Mouse (Mus musculus) limb, embryonic 15.5 days (tissue): ENCODE results near the gene Aldh1l2. TPM values are rescaled to one million over a fixed set of nuclear protein-coding genes. Genes with fewer than 3 reads are reported as not detected.
"Not testable (repeated sequence)": the region's sequence is repeated elsewhere in the genome, so short reads cannot be mapped to it uniquely, and the experiment has no call there.

Experiments used
- ATAC-seq: fragments of 200-750 bp; cut with Nextera tagmentation; 2 replicates; pipeline ENCODE4 v1.8.0; 2017; ENCODE audit warnings: low read depth, moderate TSS enrichment; ENCODE audit not compliant: insufficient number of reproducible peaks, low FRiP score, low TSS enrichment
- H3K27ac ChIP-seq: fragments of 300-500 bp; sonication (generic); 2 replicates; pipeline ENCODE4 v1.5.1; 2015; ENCODE audit warnings: moderate library complexity, mild to moderate bottlenecking, inconsistent platforms
- H3K27me3 ChIP-seq: fragments of 300-500 bp; sonication (generic); 2 replicates; pipeline ENCODE4 v1.6.1; 2015; ENCODE audit warnings: inconsistent platforms
- H3K36me3 ChIP-seq: fragments of 300-500 bp; sonication (generic); 2 replicates; pipeline ENCODE4 v1.6.1; 2015; ENCODE audit warnings: inconsistent platforms
- H3K4me1 ChIP-seq: fragments of 300-500 bp; sonication (generic); 2 replicates; pipeline ENCODE4 v1.6.1; 2015; ENCODE audit warnings: inconsistent platforms
- H3K4me2 ChIP-seq: fragments of 300-500 bp; sonication (generic); 2 replicates; pipeline ENCODE4 v1.6.1; 2015; ENCODE audit warnings: mild to moderate bottlenecking, inconsistent platforms
- H3K4me3 ChIP-seq: fragments of 300-500 bp; sonication (generic); 2 replicates; pipeline ENCODE4 v1.5.1; 2015; ENCODE audit warnings: mild to moderate bottlenecking, inconsistent platforms
- H3K9ac ChIP-seq: fragments of 300-500 bp; sonication (generic); 2 replicates; pipeline ENCODE4 v1.6.1; 2015; ENCODE audit warnings: inconsistent platforms
- H3K9me3 ChIP-seq: fragments of 300-500 bp; sonication (generic); 2 replicates; pipeline ENCODE4 v1.6.1; 2016; ENCODE audit warnings: inconsistent platforms
- WGBS: fragments of 180-500 bp; shearing (Covaris S2); methylation state at CpG from one replicate; pipeline ENCODE4 v1.1.7; 2015; 5-methylcytosine and 5-hydroxymethylcytosine counted together
- polyA plus RNA-seq: library from polyadenylated mRNA; unstranded; fragments of >200 nt; fragmentation: Nextera tagmentation; extraction: Ambion mirVana; gene quantifications from 2 replicates; pipeline ENCODE4 v1.2.1, GENCODE M21; 2015

The Aldh1l2 gene
- polyA plus RNA-seq, 1 experiment from 2014 or later, result 5.2 TPM

- no peak for ATAC-seq
These were observed 3.5 kb downstream of the Aldh1l2 start for GRCm38 (mm10) chr10:83530384-83530967.

GRCm38 (mm10) chr10:83524238-83524637, 9.7 kb downstream of the Aldh1l2 start:
- H3K9ac ChIP-seq, H3K27ac ChIP-seq, H3K4me2 ChIP-seq, H3K27me3 ChIP-seq, H3K4me3 ChIP-seq, ATAC-seq, H3K9me3 ChIP-seq, H3K36me3 ChIP-seq, H3K4me1 ChIP-seq: not testable (repeated sequence)

More at GRCm38 (mm10) chr10:83530384-83530967, 3.5 kb downstream of the Aldh1l2 start:
- Histone ChIP-seq H3K4me2 (no peak overlapping the region), H3K9me3 (no peaks in the 10 kb centered on the region), H3K27me3 (peaks cover 9% of the 10 kb centered on the region; the same call in 1 of the 2 replicates), H3K4me3 (no peak overlapping the region), H3K36me3 (no peaks in the 10 kb centered on the region), H3K27ac (no peak overlapping the region), H3K4me1 (peaks cover 16% of the 10 kb centered on the region), H3K9ac (no peak overlapping the region)
- 83% methylated on average over 6 of the region's 6 CpGs for WGBS

- H3K9ac ChIP-seq, result no peak overlapping the region
These were observed 12.9 kb downstream of the Aldh1l2 start for GRCm38 (mm10) chr10:83520990-83521389.

GRCm38 (mm10) chr10:83513736-83514135, 20.2 kb downstream of the Aldh1l2 start:
- 82% methylated on average over 8 of the region's 8 CpGs for WGBS
- Histone ChIP-seq H3K9ac (no peak overlapping the region), H3K4me2 (no peak overlapping the region), H3K4me3 (no peak overlapping the region), H3K27me3 (no peaks in the 10 kb centered on the region), H3K4me1 (no peaks in the 10 kb centered on the region), H3K36me3 (no peaks in the 10 kb centered on the region), H3K27ac (no peak overlapping the region), H3K9me3 (no peaks in the 10 kb centered on the region)
- no peak for ATAC-seq

More at GRCm38 (mm10) chr10:83520990-83521389, 12.9 kb downstream of the Aldh1l2 start:
- no peaks in the 10 kb centered on the region for H3K9me3 ChIP-seq
- no peaks in the 10 kb centered on the region for H3K4me1 ChIP-seq
- no peak overlapping the region for H3K4me3 ChIP-seq
- no peaks in the 10 kb centered on the region for H3K27me3 ChIP-seq
- ATAC-seq, result no peak
- no peak overlapping the region for H3K4me2 ChIP-seq
- no peak overlapping the region for H3K27ac ChIP-seq
- no peaks in the 10 kb centered on the region for H3K36me3 ChIP-seq
- WGBS, result 81% methylated on average over 4 of the region's 4 CpGs

GRCm38 (mm10) chr10:83511304-83511703, 22.6 kb downstream of the Aldh1l2 start:
- whole genome bisulfite sequencing, result 73% methylated on average over 5 of the region's 5 CpGs
- Histone ChIP-seq H3K4me1 (no peaks in the 10 kb centered on the region), H3K36me3 (no peaks in the 10 kb centered on the region; the same call in 1 of the 2 replicates), H3K27ac (no peak overlapping the region), H3K4me2 (no peak overlapping the region), H3K4me3 (no peak overlapping the region), H3K9ac (no peak overlapping the region), H3K27me3 (no peaks in the 10 kb centered on the region), H3K9me3 (no peaks in the 10 kb centered on the region)
- no peak for ATAC-seq

GRCm38 (mm10) chr10:83508962-83509660, 24.8 kb downstream of the Aldh1l2 start:
- Histone ChIP-seq H3K27ac (no peak overlapping the region), H3K4me3 (no peak overlapping the region), H3K27me3 (no peaks in the 10 kb centered on the region), H3K4me2 (no peak overlapping the region), H3K9me3 (no peaks in the 10 kb centered on the region), H3K4me1 (no peaks in the 10 kb centered on the region), H3K9ac (no peak overlapping the region), H3K36me3 (no peaks in the 10 kb centered on the region; the same call in 1 of the 2 replicates)
- WGBS, result 64% methylated on average over 8 of the region's 8 CpGs
- ATAC-seq, result no peak

GRCm38 (mm10) chr10:83497321-83497720, 36.6 kb downstream of the Aldh1l2 start:
- no peaks in the 10 kb centered on the region for H3K27me3 ChIP-seq
- no peak overlapping the region for H3K9ac ChIP-seq
- no peaks in the 10 kb centered on the region for H3K9me3 ChIP-seq
- H3K36me3 ChIP-seq, result no peaks in the 10 kb centered on the region
- H3K4me3 ChIP-seq, result no peak overlapping the region
- no peak overlapping the region for H3K27ac ChIP-seq
- WGBS, result 82% methylated on average over 13 of the region's 13 CpGs
- ATAC-seq, result no peak
- H3K4me1 ChIP-seq, result no peaks in the 10 kb centered on the region
- H3K4me2 ChIP-seq, result no peak overlapping the region

GRCm38 (mm10) chr10:83490506-83490905, 43.4 kb downstream of the Aldh1l2 start:
- no peak for ATAC-seq
- H3K9me3 ChIP-seq, result no peaks in the 10 kb centered on the region
- WGBS, result 90% methylated on average over 6 of the region's 6 CpGs

GRCm38 (mm10) chr10:83477286-83477685, 56.7 kb downstream of the Aldh1l2 start:
- Histone ChIP-seq H3K9ac (no peak overlapping the region), H3K4me3 (no peak overlapping the region), H3K36me3 (no peaks in the 10 kb centered on the region), H3K4me1 (no peaks in the 10 kb centered on the region), H3K27me3 (no peaks in the 10 kb centered on the region), H3K4me2 (no peak overlapping the region), H3K27ac (no peak overlapping the region), H3K9me3 (no peaks in the 10 kb centered on the region)
- 88% methylated on average over 5 of the region's 5 CpGs for WGBS
- no peak for ATAC-seq

More at GRCm38 (mm10) chr10:83490506-83490905, 43.4 kb downstream of the Aldh1l2 start:
- Histone ChIP-seq H3K27me3 (no peaks in the 10 kb centered on the region), H3K4me3 (no peak overlapping the region), H3K27ac (no peak overlapping the region), H3K4me2 (no peak overlapping the region), H3K4me1 (no peaks in the 10 kb centered on the region), H3K9ac (no peak overlapping the region), H3K36me3 (0 out of 2 replicates have a peak, but pooled peaks cover 3% of the 10 kb centered on the region)

- H3K9me3 ChIP-seq, result no peaks in the 10 kb centered on the region
- 94% methylated on average over 13 of the region's 13 CpGs for WGBS
- no peak overlapping the region for H3K4me3 ChIP-seq
- H3K27ac ChIP-seq, result no peak overlapping the region
- H3K9ac ChIP-seq, result no peak overlapping the region
- H3K4me1 ChIP-seq, result no peaks in the 10 kb centered on the region
- H3K36me3 ChIP-seq, result no peaks in the 10 kb centered on the region
- ATAC-seq, result no peak
- H3K4me2 ChIP-seq, result no peak overlapping the region
- no peaks in the 10 kb centered on the region for H3K27me3 ChIP-seq
These were observed 58.7 kb downstream of the Aldh1l2 start for GRCm38 (mm10) chr10:83475226-83475625.

- WGBS, result 87% methylated on average over 3 of the region's 3 CpGs
- H3K27ac ChIP-seq, result no peak overlapping the region
- H3K9me3 ChIP-seq, result peaks cover 11% of the 10 kb centered on the region
- H3K9ac ChIP-seq, result no peak overlapping the region
- H3K4me1 ChIP-seq, result no peaks in the 10 kb centered on the region
- H3K27me3 ChIP-seq, result no peaks in the 10 kb centered on the region
- H3K4me3 ChIP-seq, result no peak overlapping the region
- H3K36me3 ChIP-seq, result no peaks in the 10 kb centered on the region
- no peak overlapping the region for H3K4me2 ChIP-seq
- no peak for ATAC-seq
These were observed 76.4 kb downstream of the Aldh1l2 start for GRCm38 (mm10) chr10:83457531-83457930.

- Histone ChIP-seq H3K36me3 (0 out of 2 replicates have a peak, but pooled peaks cover 4% of the 10 kb centered on the region), H3K9me3 (peaks cover 11% of the 10 kb centered on the region; the same call in 1 of the 2 replicates), H3K9ac (no peak overlapping the region), H3K27ac (no peak overlapping the region), H3K4me3 (no peak overlapping the region), H3K27me3 (no peaks in the 10 kb centered on the region), H3K4me1 (no peaks in the 10 kb centered on the region), H3K4me2 (no peak overlapping the region)
- ATAC-seq, result no peak
- 85% methylated on average over 7 of the region's 7 CpGs for WGBS
These were observed 85.4 kb downstream of the Aldh1l2 start for GRCm38 (mm10) chr10:83448582-83448981.
